Mouse (Mus musculus) kidney, postnatal 4 days (tissue): Measurements from ENCODE around the gene Klk1b9.
A peak's percentile ranks its signal among the peaks of the same experiment; 100 is the strongest.
"Not testable (repeated sequence)": the region's sequence is repeated elsewhere in the genome, so short reads cannot be mapped to it uniquely, and the experiment has no call there.

Source experiments
- DNase-seq, 2 experiments: peaks; one replicate each; pipeline ENCODE4 v3.0.0; 2021; ENCODE audit warnings: mixed read lengths in 2 of 2

Klk1b9 gene

GRCm38 (mm10) chr7:43975761-43976160 lies at the start of gene Klk1b9:
Gene Klk1b9 (plus strand): TSS chr7:43976061.
- not testable (repeated sequence) for DNase-seq

GRCm38 (mm10) chr7:43928521-43928920 lies 47.3 kb upstream of the Klk1b9 start:
- DNase-seq, result peak; percentile 55 to 59

- DNase-seq, result no peak
These were observed 43.5 kb upstream of the Klk1b9 start for GRCm38 (mm10) chr7:43932337-43932736.

GRCm38 (mm10) chr7:43933440-43933839 lies 42.4 kb upstream of the Klk1b9 start, which contains the start of gene Klk15:
Gene Klk15 (plus strand): TSS chr7:43933740.
- DNase-seq, result no peak

GRCm38 (mm10) chr7:43934747-43935146 lies 41.1 kb upstream of the Klk1b9 start:
- DNase-seq, result peak; percentile 22 to 57

GRCm38 (mm10) chr7:43936551-43936950 lies 39.3 kb upstream of the Klk1b9 start:
- no peak for DNase-seq

- not testable (repeated sequence) for DNase-seq
These were observed 33.6 kb upstream of the Klk1b9 start for GRCm38 (mm10) chr7:43942293-43942692.

- no peak for DNase-seq
These were observed 31.1 kb upstream of the Klk1b9 start for GRCm38 (mm10) chr7:43944727-43945264.

- no peak for DNase-seq
These were observed 25.5 kb upstream of the Klk1b9 start, which contains the start of gene Klk1b8 for GRCm38 (mm10) chr7:43950364-43950763. Gene Klk1b8 (plus strand): TSS chr7:43950664.

- peak; percentile 7 to 35 for DNase-seq
These were observed 23.2 kb upstream of the Klk1b9 start for GRCm38 (mm10) chr7:43952703-43953102.

GRCm38 (mm10) chr7:43966451-43966850 lies 9.4 kb upstream of the Klk1b9 start, which contains the start of gene Klk1b1:
Gene Klk1b1 (plus strand): TSS chr7:43966751.
- no peak for DNase-seq

GRCm38 (mm10) chr7:43967058-43967457 lies 8.8 kb upstream of the Klk1b9 start:
- DNase-seq, result no peak

GRCm38 (mm10) chr7:43967612-43968011 lies 8.2 kb upstream of the Klk1b9 start:
- no peak for DNase-seq

GRCm38 (mm10) chr7:43985657-43986056 lies 9.8 kb downstream of the Klk1b9 start:
- no peak for DNase-seq

GRCm38 (mm10) chr7:43994821-43995220 lies 19.0 kb downstream of the Klk1b9 start:
- DNase-seq, result not testable (repeated sequence)

- DNase-seq, result not testable (repeated sequence)
These were observed 19.7 kb downstream of the Klk1b9 start, which contains the start of gene Klk1b11 for GRCm38 (mm10) chr7:43995577-43995976. Gene Klk1b11 (plus strand): TSS chr7:43995877.

GRCm38 (mm10) chr7:44004847-44005246 lies 29.0 kb downstream of the Klk1b9 start:
- no peak for DNase-seq

GRCm38 (mm10) chr7:44011868-44012267 lies 36.0 kb downstream of the Klk1b9 start, which contains the start of gene Klk1b26:
Gene Klk1b26 (plus strand): TSS chr7:44012168.
- not testable (repeated sequence) for DNase-seq

- not testable (repeated sequence) for DNase-seq
These were observed 38.8 kb downstream of the Klk1b9 start for GRCm38 (mm10) chr7:44014666-44015065.

GRCm38 (mm10) chr7:44015071-44015470 lies 39.2 kb downstream of the Klk1b9 start:
- no peak for DNase-seq
